Mouse (Mus musculus) frontal cortex, postnatal 36 days (tissue): ENCODE results near the gene Taar7a.

ENCODE experiments used
- DNase-seq, 2 experiments: peaks; one replicate each; pipeline ENCODE4 v3.0.0; 2022; ENCODE audit warnings: low spot score in 2 of 2

Taar7a gene

GRCm38 (mm10) chr10:23948026-23948425, 45.3 kb downstream of the Taar7a start:
- DNase-seq = no peak

DNA sequence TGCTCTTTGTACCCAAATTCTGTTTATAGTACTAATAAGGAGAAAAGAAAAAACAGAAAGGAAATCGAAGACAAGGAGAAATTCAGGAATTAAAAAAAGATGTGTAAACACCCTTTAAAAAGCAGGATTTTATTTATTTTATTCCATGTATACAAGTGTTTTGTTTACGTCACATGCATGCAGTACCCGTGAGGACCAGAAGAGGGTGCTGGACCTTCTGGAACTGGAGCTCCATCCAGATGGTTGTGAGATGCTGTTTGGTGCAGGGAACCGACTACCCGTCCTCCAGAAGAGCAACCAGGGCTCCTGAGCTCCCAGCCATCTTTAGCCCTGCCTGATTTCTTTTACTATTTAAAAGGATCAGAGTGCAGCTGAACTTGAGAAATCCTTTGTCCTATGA, 50.8 kb downstream of the Taar7a start:
- no peak for DNase-seq
